Mouse (Mus musculus): ENCODE measurements around the gene Ube3b. TPM values are rescaled to one million over a fixed set of nuclear protein-coding genes. Genes with fewer than 3 reads are reported as not detected.

Gene Ube3b
- polyA plus RNA-seq (2014; fragmentation: Nextera tagmentation; extraction: Ambion mirVana), result 48.4 and 54.1 TPM in 2 replicates

DNA sequence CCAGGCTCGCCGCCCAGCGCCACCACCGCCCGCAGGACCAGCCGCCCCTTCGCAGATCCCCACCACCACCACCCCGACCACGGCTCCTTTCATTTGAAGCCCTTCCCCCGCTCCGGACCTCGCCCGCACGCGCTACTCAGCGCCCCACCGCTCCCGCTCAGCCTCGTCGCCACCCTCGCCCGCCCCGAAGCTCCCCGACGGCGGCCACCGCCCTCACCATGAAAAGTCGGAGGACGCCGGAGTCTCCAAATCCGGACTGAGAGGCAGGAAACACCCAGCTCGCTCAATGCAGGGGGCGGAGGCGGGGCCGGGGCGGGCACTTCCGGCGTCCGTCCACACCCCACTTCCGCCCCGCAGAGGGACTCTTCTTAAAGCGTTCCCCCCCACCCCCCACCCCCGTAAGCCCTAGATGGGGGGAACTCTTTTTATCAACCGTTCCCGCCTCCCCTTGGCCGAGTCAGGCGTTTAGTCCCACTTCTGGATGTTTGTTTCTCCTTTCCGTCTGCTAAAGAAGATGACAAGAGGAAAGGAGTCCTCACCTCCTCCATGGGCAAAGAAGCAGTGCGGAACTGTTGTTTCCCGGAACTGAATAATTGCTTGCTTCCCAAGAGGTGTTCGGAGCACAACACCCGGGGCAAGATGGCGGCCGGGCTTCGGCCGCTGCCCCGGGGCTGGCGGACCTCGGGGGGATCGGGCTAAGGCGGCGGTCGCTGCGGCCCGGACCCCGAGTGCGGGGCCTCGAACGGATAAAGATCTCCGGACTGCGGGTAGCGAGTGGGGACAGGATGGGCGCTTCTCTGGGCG is at the start of gene Ube3b, which contains the start of gene Kctd10:
Gene Ube3b, plus strand, starts transcription at position 399 of the 804 bp plus-strand sequence.
Gene Kctd10, minus strand, starts transcription at position 300 of the 804 bp plus-strand sequence.
- 0 out of 2 replicates have a peak, but pooled peaks cover 5% of the 10 kb centered on the region for H3K36me3 ChIP-seq (ENCODE audit: control insufficient read depth, insufficient read depth, low read length)
- H3K9ac ChIP-seq (ENCODE audit: low read length), result peak within 1 kb of the TSS; percentile 96
- under 1% methylated on average over 69 of the region's 74 CpGs for WGBS
- peak within 1 kb of the TSS; percentile 75 for H3K4me2 ChIP-seq (ENCODE audit: low read depth, severe bottlenecking)
- DNase-seq (ENCODE audit: low spot score) (peak; percentile 91), ATAC-seq (ENCODE audit: insufficient number of reproducible peaks, low FRiP score, low TSS enrichment, low read depth) (peak; percentile 93)
- H3K4me3 ChIP-seq (ENCODE audit: low read depth, low read length), result peak within 1 kb of the TSS; percentile 89
- H3K4me1 ChIP-seq (ENCODE audit: control insufficient read depth, insufficient read depth, low read length), result peaks cover 19% of the 10 kb centered on the region
- H3K27ac ChIP-seq (replicated peaks; ENCODE audit: low read depth, low read length), result peak within 1 kb of the TSS; percentile 21
- no peaks in the 10 kb centered on the region for H3K27me3 ChIP-seq (ENCODE audit: control insufficient read depth, insufficient read depth, low read length)
- H3K9me3 ChIP-seq (ENCODE audit: control insufficient read depth, low read length), result no peaks in the 10 kb centered on the region

DNA sequence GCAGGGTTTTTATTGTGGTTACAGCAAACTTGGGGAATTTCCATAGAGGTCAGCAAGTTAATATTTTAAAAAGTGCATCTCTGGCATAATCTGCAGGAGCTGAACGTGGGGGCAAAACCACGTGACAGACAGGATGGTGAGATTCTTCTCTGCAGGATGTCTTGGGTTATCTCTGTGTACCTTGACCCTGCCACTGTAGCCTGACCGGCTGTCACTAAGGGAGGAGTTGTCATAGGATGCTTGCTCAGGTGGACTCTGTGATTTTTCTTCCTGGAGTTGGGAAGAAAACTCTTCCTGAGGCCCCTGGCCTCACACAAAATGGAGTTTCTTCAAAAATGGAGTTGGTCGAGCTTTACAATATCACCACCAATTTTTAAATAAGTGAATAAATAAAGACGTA is 37.4 kb upstream of the Ube3b start:
- H3K4me2 ChIP-seq (ENCODE audit: low read depth, severe bottlenecking), result no peak overlapping the region
- no peaks in the 10 kb centered on the region for H3K4me1 ChIP-seq (ENCODE audit: control insufficient read depth, insufficient read depth, low read length)
- H3K36me3 ChIP-seq (ENCODE audit: control insufficient read depth, insufficient read depth, low read length), result no peaks in the 10 kb centered on the region
- DNase-seq (ENCODE audit: low spot score) (no peak), ATAC-seq (ENCODE audit: insufficient number of reproducible peaks, low FRiP score, low TSS enrichment, low read depth) (no peak)
- H3K27ac ChIP-seq (replicated peaks; ENCODE audit: low read depth, low read length), result no peak overlapping the region
- H3K9me3 ChIP-seq (ENCODE audit: control insufficient read depth, low read length), result no peaks in the 10 kb centered on the region
- H3K4me3 ChIP-seq (ENCODE audit: low read depth, low read length), result no peak overlapping the region
- H3K27me3 ChIP-seq (ENCODE audit: control insufficient read depth, insufficient read depth, low read length), result no peaks in the 10 kb centered on the region
- 83% methylated on average over 5 of the region's 5 CpGs for WGBS
- H3K9ac ChIP-seq (ENCODE audit: low read length), result no peak overlapping the region

DNA sequence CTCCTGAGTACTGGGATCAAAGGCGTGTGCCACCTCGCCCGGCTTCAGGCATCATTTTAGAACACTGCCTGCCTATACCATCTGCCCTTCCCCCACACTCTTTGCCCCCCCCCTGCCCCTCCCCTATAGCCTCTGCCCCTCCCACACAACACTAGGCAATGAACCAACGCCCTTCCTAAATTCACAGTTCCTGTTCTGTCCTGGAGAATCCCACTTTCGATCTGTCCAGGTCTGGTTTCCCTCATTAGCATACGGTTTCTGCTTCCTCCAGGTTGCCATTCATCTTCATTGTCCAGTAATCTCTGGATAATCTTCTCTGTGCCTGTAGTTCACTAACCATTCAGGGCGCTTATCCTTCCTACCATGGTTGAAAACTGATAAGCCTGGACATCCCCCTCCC is 36.8 kb upstream of the Ube3b start:
- Histone ChIP-seq H3K9ac (ENCODE audit: low read length) (no peak overlapping the region), H3K9me3 (ENCODE audit: control insufficient read depth, low read length) (no peaks in the 10 kb centered on the region), H3K27me3 (ENCODE audit: control insufficient read depth, insufficient read depth, low read length) (no peaks in the 10 kb centered on the region), H3K4me2 (ENCODE audit: low read depth, severe bottlenecking) (no peak overlapping the region), H3K4me1 (ENCODE audit: control insufficient read depth, insufficient read depth, low read length) (no peaks in the 10 kb centered on the region), H3K36me3 (ENCODE audit: control insufficient read depth, insufficient read depth, low read length) (no peaks in the 10 kb centered on the region), H3K27ac (replicated peaks; ENCODE audit: low read depth, low read length) (no peak overlapping the region), H3K4me3 (ENCODE audit: low read depth, low read length) (no peak overlapping the region)
- DNase-seq (ENCODE audit: low spot score) (no peak), ATAC-seq (ENCODE audit: insufficient number of reproducible peaks, low FRiP score, low TSS enrichment, low read depth) (no peak)
- WGBS, result 89% methylated on average over 7 of the region's 7 CpGs

DNA sequence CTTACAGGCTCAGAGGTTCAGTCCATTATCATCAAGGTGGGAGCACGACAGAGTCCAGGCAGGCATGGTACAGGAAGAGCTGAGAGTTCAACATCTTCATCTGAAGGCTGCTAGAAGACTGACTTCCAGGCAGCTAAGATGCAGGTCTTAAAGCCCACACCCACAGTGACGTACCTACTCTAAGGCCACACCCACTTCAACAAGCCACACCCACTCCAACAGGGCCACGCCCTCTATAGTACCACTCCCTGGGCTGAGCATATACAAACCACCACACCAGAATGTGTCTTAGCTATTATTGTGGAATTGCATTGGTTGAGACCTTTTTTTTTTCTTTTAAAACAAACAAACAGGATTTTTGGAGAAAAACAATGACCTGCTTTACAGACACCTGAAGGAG is 34.9 kb upstream of the Ube3b start:
- H3K9ac ChIP-seq (ENCODE audit: low read length), result no peak overlapping the region
- no peak overlapping the region for H3K4me2 ChIP-seq (ENCODE audit: low read depth, severe bottlenecking)
- no peaks in the 10 kb centered on the region for H3K4me1 ChIP-seq (ENCODE audit: control insufficient read depth, insufficient read depth, low read length)
- no peaks in the 10 kb centered on the region for H3K27me3 ChIP-seq (ENCODE audit: control insufficient read depth, insufficient read depth, low read length)
- H3K36me3 ChIP-seq (ENCODE audit: control insufficient read depth, insufficient read depth, low read length), result no peaks in the 10 kb centered on the region
- H3K27ac ChIP-seq (replicated peaks; ENCODE audit: low read depth, low read length), result no peak overlapping the region
- H3K9me3 ChIP-seq (ENCODE audit: control insufficient read depth, low read length), result no peaks in the 10 kb centered on the region
- DNase-seq (ENCODE audit: low spot score) (no peak), ATAC-seq (ENCODE audit: insufficient number of reproducible peaks, low FRiP score, low TSS enrichment, low read depth) (no peak)
- H3K4me3 ChIP-seq (ENCODE audit: low read depth, low read length), result no peak overlapping the region
- WGBS, result 59% methylated on average over 3 of the region's 3 CpGs

DNA sequence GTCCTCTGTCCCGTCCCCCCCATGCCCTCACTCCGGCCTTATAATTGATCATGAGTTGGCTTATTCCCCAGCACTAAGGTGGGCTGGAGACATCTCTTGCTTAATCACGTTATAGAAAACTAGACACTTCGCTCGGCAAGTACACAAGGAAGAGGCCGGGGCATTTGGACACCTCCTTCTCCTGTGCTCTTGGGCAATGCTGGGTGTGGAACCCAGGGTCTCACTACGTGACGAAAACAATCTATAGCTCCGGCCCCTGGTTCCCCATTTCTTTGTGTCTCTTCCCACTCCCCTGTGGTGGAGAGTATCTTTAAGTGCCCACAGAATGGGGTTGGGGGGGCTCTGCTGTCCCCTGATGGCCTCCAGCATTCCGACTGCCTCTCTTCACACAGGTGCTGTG is 33.4 kb upstream of the Ube3b start:
- no peak for DNase-seq (ENCODE audit: low spot score)
- Histone ChIP-seq H3K9ac (ENCODE audit: low read length) (no peak overlapping the region), H3K36me3 (ENCODE audit: control insufficient read depth, insufficient read depth, low read length) (no peaks in the 10 kb centered on the region), H3K9me3 (ENCODE audit: control insufficient read depth, low read length) (no peaks in the 10 kb centered on the region), H3K4me1 (ENCODE audit: control insufficient read depth, insufficient read depth, low read length) (no peaks in the 10 kb centered on the region), H3K4me3 (ENCODE audit: low read depth, low read length) (no peak overlapping the region), H3K4me2 (ENCODE audit: low read depth, severe bottlenecking) (no peak overlapping the region), H3K27me3 (ENCODE audit: control insufficient read depth, insufficient read depth, low read length) (no peaks in the 10 kb centered on the region), H3K27ac (replicated peaks; ENCODE audit: low read depth, low read length) (no peak overlapping the region)
- whole genome bisulfite sequencing, result 86% methylated on average over 10 of the region's 10 CpGs
- no peak for ATAC-seq (ENCODE audit: insufficient number of reproducible peaks, low FRiP score, low TSS enrichment, low read depth)

DNA sequence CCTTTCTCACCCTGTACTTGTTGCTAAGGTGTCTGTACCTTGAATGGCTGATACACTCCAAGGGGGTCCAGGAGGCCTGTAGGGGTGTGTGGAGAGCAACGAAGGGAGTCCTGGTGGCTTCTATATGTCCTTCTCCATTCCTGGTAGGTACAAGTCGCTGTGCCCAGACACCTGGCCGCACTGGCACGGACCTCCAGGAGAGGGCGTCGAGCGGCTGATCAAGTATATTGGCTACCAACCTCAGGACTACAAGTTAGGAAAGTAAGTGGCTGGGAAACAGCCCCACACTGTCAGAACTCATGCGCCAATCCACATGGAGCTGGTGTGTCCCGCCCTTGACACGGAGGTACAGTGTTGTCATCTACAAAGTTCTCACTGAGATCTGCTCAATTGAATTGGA is 28.9 kb upstream of the Ube3b start:
- H3K9ac ChIP-seq (ENCODE audit: low read length), result no peak overlapping the region
- H3K4me2 ChIP-seq (ENCODE audit: low read depth, severe bottlenecking), result no peak overlapping the region
- ATAC-seq (ENCODE audit: insufficient number of reproducible peaks, low FRiP score, low TSS enrichment, low read depth), result no peak
- WGBS, result 55% methylated on average over 10 of the region's 10 CpGs
- no peak overlapping the region for H3K27ac ChIP-seq (replicated peaks; ENCODE audit: low read depth, low read length)
- no peaks in the 10 kb centered on the region for H3K27me3 ChIP-seq (ENCODE audit: control insufficient read depth, insufficient read depth, low read length)
- no peak for DNase-seq (ENCODE audit: low spot score)
- no peak overlapping the region for H3K4me3 ChIP-seq (ENCODE audit: low read depth, low read length)
- H3K9me3 ChIP-seq (ENCODE audit: control insufficient read depth, low read length), result no peaks in the 10 kb centered on the region
- H3K4me1 ChIP-seq (ENCODE audit: control insufficient read depth, insufficient read depth, low read length), result no peaks in the 10 kb centered on the region
- H3K36me3 ChIP-seq (ENCODE audit: control insufficient read depth, insufficient read depth, low read length), result no peaks in the 10 kb centered on the region

DNA sequence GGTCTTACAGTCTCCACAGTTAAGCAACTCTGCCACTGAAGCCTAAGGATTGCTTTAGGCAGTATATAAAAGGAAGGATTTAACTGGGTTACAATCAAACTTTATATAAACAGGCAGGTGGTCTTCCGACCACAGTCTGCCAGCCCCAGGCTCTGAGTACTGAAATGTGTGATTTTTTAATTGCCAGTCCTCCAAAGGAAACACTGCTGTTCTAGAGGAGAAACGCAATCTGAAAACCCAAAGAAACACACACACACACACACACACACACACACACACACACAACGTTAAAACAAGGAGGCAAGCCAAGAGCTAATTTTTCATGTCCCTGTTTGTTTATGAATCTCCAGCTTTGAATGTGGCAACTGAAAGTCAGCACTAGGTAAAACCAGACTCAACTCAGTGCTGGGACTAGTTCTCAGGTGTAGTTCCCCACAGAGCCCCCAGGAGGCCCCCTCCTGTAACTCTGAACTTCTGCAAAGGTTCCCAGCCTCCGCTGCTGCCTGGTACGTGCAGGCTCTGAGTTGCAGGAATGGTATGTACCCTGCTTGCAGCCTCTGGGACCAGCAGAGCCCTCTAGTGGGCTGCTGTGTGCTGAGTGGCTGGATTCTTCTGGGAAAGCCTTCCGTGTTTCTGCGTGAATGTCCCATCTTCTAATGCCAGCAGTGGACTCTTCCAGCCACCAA is 24.0 kb upstream of the Ube3b start:
- Histone ChIP-seq H3K4me2 (ENCODE audit: low read depth, severe bottlenecking) (peak overlapping the region; percentile 28; the same call in 1 of the 2 replicates), H3K36me3 (ENCODE audit: control insufficient read depth, insufficient read depth, low read length) (no peaks in the 10 kb centered on the region; the same call in 1 of the 2 replicates), H3K27me3 (ENCODE audit: control insufficient read depth, insufficient read depth, low read length) (no peaks in the 10 kb centered on the region), H3K9ac (ENCODE audit: low read length) (no peak overlapping the region; the same call in 1 of the 2 replicates), H3K4me1 (ENCODE audit: control insufficient read depth, insufficient read depth, low read length) (peaks cover 7% of the 10 kb centered on the region; the same call in 1 of the 2 replicates), H3K9me3 (ENCODE audit: control insufficient read depth, low read length) (no peaks in the 10 kb centered on the region), H3K4me3 (ENCODE audit: low read depth, low read length) (no peak overlapping the region), H3K27ac (replicated peaks; ENCODE audit: low read depth, low read length) (no peak overlapping the region)
- 27% methylated on average over 7 of the region's 7 CpGs for WGBS
- ATAC-seq (ENCODE audit: insufficient number of reproducible peaks, low FRiP score, low TSS enrichment, low read depth) (0 out of 2 replicates have a peak, but pooled peaks have one; percentile 46), DNase-seq (ENCODE audit: low spot score) (peak; percentile 86)

DNA sequence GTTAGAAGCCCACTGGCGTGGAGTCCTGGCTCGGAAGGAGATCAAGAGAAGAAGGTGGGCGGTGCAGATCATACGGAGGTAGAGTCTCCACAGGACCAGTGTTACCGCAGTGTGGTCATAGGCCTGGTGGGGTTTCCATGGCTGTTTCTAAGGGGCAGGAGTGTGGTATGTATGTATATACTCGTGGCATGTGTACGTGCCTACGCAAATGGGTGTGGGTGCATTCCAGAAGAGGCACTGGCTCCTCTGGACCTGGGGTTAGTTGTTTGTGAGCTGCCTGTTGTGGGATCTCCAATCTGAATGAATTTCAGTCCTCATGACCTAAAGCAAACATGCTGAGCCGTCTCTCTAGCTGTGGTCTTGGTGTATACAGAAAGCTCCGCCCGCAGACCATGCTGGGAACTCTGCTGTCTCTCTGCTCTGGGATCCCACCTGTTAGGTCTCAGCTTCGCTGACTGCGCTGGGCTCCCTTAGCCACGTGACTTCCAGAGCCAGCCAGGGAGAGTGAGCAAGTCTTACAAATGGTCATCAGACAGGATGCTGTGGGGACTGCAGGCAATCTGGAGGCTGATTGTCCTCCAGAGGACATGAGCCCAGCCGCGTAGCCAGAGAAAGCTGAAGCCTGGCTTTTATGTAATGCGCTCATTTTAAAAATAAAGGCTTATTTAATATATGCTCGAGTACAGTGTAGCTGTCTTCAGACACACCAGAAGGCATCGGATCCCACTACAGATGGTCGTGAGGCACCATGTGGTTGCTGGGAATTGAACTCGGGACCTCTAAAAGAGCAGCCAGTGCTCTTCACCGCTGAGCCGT is 23.3 kb upstream of the Ube3b start:
- ATAC-seq (ENCODE audit: insufficient number of reproducible peaks, low FRiP score, low TSS enrichment, low read depth) (peak; percentile 29; the same call in 1 of the 2 replicates), DNase-seq (ENCODE audit: low spot score) (peak; percentile 38)
- 58% methylated on average over 23 of the region's 23 CpGs for WGBS
- Histone ChIP-seq H3K27ac (replicated peaks; ENCODE audit: low read depth, low read length) (0 out of 2 replicates have a peak overlapping the region, but pooled peaks have one; percentile 14), H3K4me3 (ENCODE audit: low read depth, low read length) (no peak overlapping the region), H3K9ac (ENCODE audit: low read length) (peak overlapping the region; percentile 37; the same call in 1 of the 2 replicates), H3K36me3 (ENCODE audit: control insufficient read depth, insufficient read depth, low read length) (no peaks in the 10 kb centered on the region; the same call in 1 of the 2 replicates), H3K4me1 (ENCODE audit: control insufficient read depth, insufficient read depth, low read length) (peaks cover 7% of the 10 kb centered on the region; the same call in 1 of the 2 replicates), H3K4me2 (ENCODE audit: low read depth, severe bottlenecking) (peak overlapping the region; percentile 28; the same call in 1 of the 2 replicates), H3K9me3 (ENCODE audit: control insufficient read depth, low read length) (no peaks in the 10 kb centered on the region), H3K27me3 (ENCODE audit: control insufficient read depth, insufficient read depth, low read length) (no peaks in the 10 kb centered on the region)
